Mouse (Mus musculus) B cell, adult 2 months (primary cell): ENCODE results near the gene Wbp11.
"Not testable (repeated sequence)": the region's sequence is repeated elsewhere in the genome, so short reads cannot be mapped to it uniquely, and the experiment has no call there.

ENCODE experiments used
- DNase-seq, 2 experiments: peaks; one replicate each; pipeline ENCODE4 v3.0.0; 2022

Wbp11 gene

GRCm38 (mm10) chr6:136801274-136801673, 26.8 kb downstream of the Wbp11 start:
- no peak for DNase-seq

- DNase-seq: no peak
Measured at GRCm38 (mm10) chr6:136800710-136801109, 27.3 kb downstream of the Wbp11 start.

GRCm38 (mm10) chr6:136797874-136798693, 29.9 kb downstream of the Wbp11 start:
- not testable (repeated sequence) for DNase-seq

GRCm38 (mm10) chr6:136795850-136796249, 32.2 kb downstream of the Wbp11 start:
- DNase-seq: no peak

- DNase-seq: no peak
Measured at GRCm38 (mm10) chr6:136795110-136795509, 32.9 kb downstream of the Wbp11 start.

GRCm38 (mm10) chr6:136793831-136794525, 34.1 kb downstream of the Wbp11 start:
- no peak for DNase-seq

GRCm38 (mm10) chr6:136792884-136793758, 34.9 kb downstream of the Wbp11 start:
- no peak for DNase-seq

- DNase-seq: no peak
Measured at GRCm38 (mm10) chr6:136789391-136789971, 38.6 kb downstream of the Wbp11 start.

- no peak for DNase-seq
Measured at GRCm38 (mm10) chr6:136782761-136783160, 45.3 kb downstream of the Wbp11 start.

- no peak for DNase-seq
Measured at GRCm38 (mm10) chr6:136782146-136782545, 45.9 kb downstream of the Wbp11 start.

- DNase-seq: no peak
Measured at GRCm38 (mm10) chr6:136781377-136781986, 46.6 kb downstream of the Wbp11 start, which contains the start of gene Gucy2c. Gene Gucy2c (minus strand): TSS chr6:136781765.

GRCm38 (mm10) chr6:136776392-136776791, 51.6 kb downstream of the Wbp11 start:
- DNase-seq: no peak

- no peak for DNase-seq
Measured at GRCm38 (mm10) chr6:136769859-136770258, 58.2 kb downstream of the Wbp11 start.

- DNase-seq: no peak
Measured at GRCm38 (mm10) chr6:136769143-136769542, 58.9 kb downstream of the Wbp11 start.

- no peak for DNase-seq
Measured at GRCm38 (mm10) chr6:136763912-136764311, 64.1 kb downstream of the Wbp11 start.
